Comparison of ENCODE assay signal across 23 mouse cellular contexts in the genomic region with DNA sequence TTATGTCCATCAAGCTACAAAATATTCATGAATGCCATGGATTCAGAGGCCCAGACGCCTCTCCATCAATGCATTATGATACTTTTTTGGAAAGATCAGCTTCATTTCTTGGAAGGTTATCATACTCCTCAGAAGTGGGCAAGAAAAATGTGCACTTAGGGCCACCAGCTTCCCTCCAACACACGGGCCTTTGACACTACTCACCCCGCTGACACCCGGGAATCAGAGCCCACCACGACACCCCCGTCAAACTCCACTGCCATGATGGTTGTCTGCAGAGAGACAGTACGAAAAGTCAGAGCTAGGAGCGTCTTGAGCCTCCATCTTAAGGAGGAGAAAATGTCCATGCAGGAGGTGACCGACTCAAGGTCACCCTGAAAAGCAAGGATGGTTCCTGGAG. TPM values are rescaled to one million over a fixed set of nuclear protein-coding genes. Genes with fewer than 3 reads are reported as not detected.
DNase-seq lines count a peak whose midpoint lies in the region; ATAC-seq and TF ChIP-seq lines count a peak whose summit lies in the region.
"Had no signal": no experiment of that assay in that cellular context is flagged by ENCODE, and none has a peak within 500 bp of the region (broad histone marks: within the 10 kb centered on the region; RNA-seq: fewer than 3 reads in every experiment).

No protein-coding gene starts in this region.

- peak overlapping the region; percentile 99 for H3K4me3 ChIP-seq in megakaryocyte, embryonic 14.5 days (replicated peaks)
- peak overlapping the region; percentile 78 for H3K4me3 ChIP-seq in small intestine, adult 2 months (ENCODE audit: low read depth, low read length)
- H3K4me3 ChIP-seq: embryonic facial prominence, embryonic 10.5 days; embryonic facial prominence, embryonic 12.5 days; forebrain, embryonic 13.5 days; forebrain, embryonic 15.5 days had no signal

- no peak for ATAC-seq in megakaryocyte, adult 5-6 weeks (ENCODE audit: poor library complexity, severe bottlenecking)
- ATAC-seq: activated CD4-positive, CD25-positive, alpha-beta regulatory T cell, adult 4 months; forebrain, embryonic 13.5 days; forebrain, embryonic 15.5 days; forebrain, postnatal 0 days; Patski had no signal

- DNase-seq in heart, adult 11 months: peak; percentile 86
- DNase-seq in heart, postnatal 4 days: no peak
- no peak for DNase-seq in B cell, adult 2 months
- DNase-seq: adrenal gland, adult 2 months; adrenal gland, postnatal 10 days; adrenal gland, postnatal 25 days; cerebellum, adult 11-12 months; cerebellum, adult 2 months; cerebellum, adult 9-10 months; cerebellum, postnatal 10 days; cerebellum, postnatal 25 days; forebrain, postnatal 0 days had no signal

- TF ChIP-seq POLR2A in small intestine, adult 2 months (IDR thresholded peaks at IDR 0.05; ENCODE audit: low read depth, low read length): no peak

- H3K36me3 ChIP-seq in megakaryocyte, embryonic 14.5 days (replicated peaks; ENCODE audit: low read length): peaks cover 58% of the 10 kb centered on the region
- peaks cover 37% of the 10 kb centered on the region for H3K36me3 ChIP-seq in small intestine, adult 2 months (ENCODE audit: control insufficient read depth, insufficient read depth, low read length)
- H3K36me3 ChIP-seq: embryonic facial prominence, embryonic 10.5 days; embryonic facial prominence, embryonic 12.5 days; forebrain, embryonic 15.5 days had no signal

- no peaks in the 10 kb centered on the region for H3K9me3 ChIP-seq in megakaryocyte, embryonic 14.5 days
- H3K9me3 ChIP-seq: embryonic facial prominence, embryonic 10.5 days; embryonic facial prominence, embryonic 12.5 days; forebrain, embryonic 13.5 days; forebrain, embryonic 15.5 days; G1E had no signal

- no peak for TF ChIP-seq CTCF in small intestine, adult 2 months (IDR thresholded peaks at IDR 0.05; ENCODE audit: extremely low read depth, insufficient read length, insufficient replicate concordance, low read depth, low read length)

- no peak overlapping the region for H3K27ac ChIP-seq in small intestine, adult 2 months (ENCODE audit: insufficient read depth, low read depth, low read length)
- H3K27ac ChIP-seq: embryonic facial prominence, embryonic 10.5 days; embryonic facial prominence, embryonic 12.5 days; forebrain, embryonic 13.5 days; forebrain, embryonic 15.5 days had no signal

- no peaks in the 10 kb centered on the region for H3K27me3 ChIP-seq in megakaryocyte, embryonic 14.5 days (replicated peaks)
- no peaks in the 10 kb centered on the region for H3K27me3 ChIP-seq in small intestine, adult 2 months (ENCODE audit: control insufficient read depth, insufficient read depth, low read length)

- H3K4me1 ChIP-seq in megakaryocyte, embryonic 14.5 days: peaks cover 48% of the 10 kb centered on the region
- peaks cover 26% of the 10 kb centered on the region for H3K4me1 ChIP-seq in small intestine, adult 2 months (ENCODE audit: control insufficient read depth, insufficient read depth, insufficient read length, low read length)

- 93% methylated on average over 9 of the region's 9 CpGs for WGBS in small intestine, adult 2 months

RNA-seq across cellular contexts. Expression of gene Tap1, which starts 1.8 kb away (rescaled TPM):
- 1 to 10 TPM; 4.8 to 5.4 TPM for total RNA-seq in heart, postnatal 4 days (2021)
- 27.1 and 27.9 TPM in 2 replicates for polyA plus RNA-seq in megakaryocyte, embryonic 14.5 days (2012; ENCODE audit: insufficient read depth, low replicate concordance)
- 43.4 and 46.2 TPM in 2 replicates for total RNA-seq in megakaryocyte, adult 5-6 weeks (2015)
- total RNA-seq in megakaryocyte, adult 5-6 weeks (2017): 96.5 and 101 TPM in 2 replicates
- 35.1 and 100 TPM in 2 replicates for polyA plus RNA-seq in small intestine, adult 2 months (2012; rRNA removed)

RNA-seq across cellular contexts. Expression of gene Psmb9, which starts 2.0 kb away (rescaled TPM):
- 1 to 10 TPM; 2.5 to 3.8 TPM for total RNA-seq in heart, postnatal 4 days (2021)
- 15.3 and 32.2 TPM in 2 replicates for polyA plus RNA-seq in megakaryocyte, embryonic 14.5 days (2012; ENCODE audit: insufficient read depth, low replicate concordance)
- total RNA-seq in megakaryocyte, adult 5-6 weeks (2015): 142 and 149 TPM in 2 replicates
- total RNA-seq in megakaryocyte, adult 5-6 weeks (2017): 78.7 and 125 TPM in 2 replicates
- polyA plus RNA-seq in small intestine, adult 2 months (2012; rRNA removed): 112 and 204 TPM in 2 replicates

RNA-seq across cellular contexts. Expression of gene Psmb8, which starts 12.0 kb away (rescaled TPM):
- 1 to 10 TPM; 3.7 to 7.0 TPM for total RNA-seq in heart, postnatal 4 days (2021)
- polyA plus RNA-seq in megakaryocyte, embryonic 14.5 days (2012; ENCODE audit: insufficient read depth, low replicate concordance): 16.6 and 74.9 TPM in 2 replicates
- total RNA-seq in megakaryocyte, adult 5-6 weeks (2015): 230 and 263 TPM in 2 replicates
- total RNA-seq in megakaryocyte, adult 5-6 weeks (2017): 339 and 455 TPM in 2 replicates
- polyA plus RNA-seq in small intestine, adult 2 months (2012; rRNA removed): 135 and 293 TPM in 2 replicates

RNA-seq across cellular contexts. Expression of gene Tap2, which starts 17.8 kb away (rescaled TPM):
- total RNA-seq in heart, postnatal 4 days (2021): 10 to 100 TPM; 10.7 to 12.3 TPM
- polyA plus RNA-seq in megakaryocyte, embryonic 14.5 days (2012; ENCODE audit: insufficient read depth, low replicate concordance): 87.3 and 103 TPM in 2 replicates
- 6.4 and 7.1 TPM in 2 replicates for total RNA-seq in megakaryocyte, adult 5-6 weeks (2015)
- total RNA-seq in megakaryocyte, adult 5-6 weeks (2017): 34.2 and 35.9 TPM in 2 replicates
- 30.4 and 66.1 TPM in 2 replicates for polyA plus RNA-seq in small intestine, adult 2 months (2012; rRNA removed)

RNA-seq across cellular contexts. Expression of gene H2-DMb1, which starts 32.7 kb away (rescaled TPM):
- total RNA-seq in heart, postnatal 4 days (2021): under 1 TPM; 0.26 to 0.68 TPM
- 1.1 TPM in 1 of 2 replicates, not detected in the other for polyA plus RNA-seq in megakaryocyte, embryonic 14.5 days (2012; ENCODE audit: insufficient read depth, low replicate concordance)
- total RNA-seq in megakaryocyte, adult 5-6 weeks (2015): 105 and 109 TPM in 2 replicates
- 110 and 132 TPM in 2 replicates for total RNA-seq in megakaryocyte, adult 5-6 weeks (2017)
- 39.0 and 281 TPM in 2 replicates for polyA plus RNA-seq in small intestine, adult 2 months (2012; rRNA removed)
- polyA plus RNA-seq: C2C12; forebrain, embryonic 13.5 days had no signal

Comparison
In these comparisons a context has a peak if more than half of its experiments do, and no peak if none do; other contexts are left out.
1. RNA of gene Tap1, which starts 1.8 kb away (total RNA-seq): 43.4 to 101 TPM in megakaryocyte, adult 5-6 weeks; 4.8 to 5.4 TPM in heart, postnatal 4 days; every median in the first group is over 4 times any median in the second.
2. RNA of gene Psmb9, which starts 2.0 kb away (total RNA-seq): 78.7 to 149 TPM in megakaryocyte, adult 5-6 weeks; 2.5 to 3.8 TPM in heart, postnatal 4 days; every median in the first group is over 10 times any median in the second.
3. RNA of gene Psmb8, which starts 12.0 kb away (total RNA-seq): 230 to 455 TPM in megakaryocyte, adult 5-6 weeks; 3.7 to 7.0 TPM in heart, postnatal 4 days; every median in the first group is over 10 times any median in the second.